Mouse (Mus musculus) kidney, embryonic 14.5 days (tissue): Measurements from ENCODE around the gene Carns1. TPM values are rescaled to one million over a fixed set of nuclear protein-coding genes. Genes with fewer than 3 reads are reported as not detected.
A peak's percentile ranks its signal among the peaks of the same experiment; 100 is the strongest.

ENCODE experiments used
- ATAC-seq: fragments of 200-750 bp; cut with Nextera tagmentation; 2 replicates; pipeline ENCODE4 v1.8.0; 2017; ENCODE audit warnings: moderate number of reproducible peaks, mild to moderate bottlenecking, moderate TSS enrichment, moderate library complexity; ENCODE audit not compliant: low FRiP score, low TSS enrichment
- H3K27ac ChIP-seq: fragments of 300-500 bp; sonication (generic); 2 replicates; pipeline ENCODE4 v1.5.1; 2014; ENCODE audit warnings: low read depth, mild to moderate bottlenecking, low read length, moderate library complexity, mixed read lengths
- H3K27me3 ChIP-seq: fragments of 300-500 bp; sonication (generic); 2 replicates; pipeline ENCODE4 v1.6.1; 2014; ENCODE audit warnings: mild to moderate bottlenecking, low read length; ENCODE audit not compliant: control insufficient read depth, insufficient read depth
- H3K36me3 ChIP-seq: fragments of 300-500 bp; sonication (generic); 2 replicates; pipeline ENCODE4 v1.6.1; 2014; ENCODE audit warnings: low read length, mixed read lengths; ENCODE audit not compliant: control insufficient read depth, insufficient read depth
- H3K4me1 ChIP-seq: fragments of 300-500 bp; sonication (generic); 2 replicates; pipeline ENCODE4 v1.6.1; 2014; ENCODE audit warnings: low read length, mixed read lengths; ENCODE audit not compliant: control insufficient read depth, insufficient read depth
- H3K4me2 ChIP-seq: fragments of 300-500 bp; sonication (generic); replicated peaks from 2 replicates; pipeline ENCODE4 v1.6.1; 2014; ENCODE audit warnings: low read depth, mild to moderate bottlenecking, low read length
- H3K4me3 ChIP-seq: fragments of 300-500 bp; sonication (generic); 2 replicates; pipeline ENCODE4 v1.5.1; 2014; ENCODE audit warnings: mild to moderate bottlenecking, low read length
- H3K9ac ChIP-seq: fragments of 300-500 bp; sonication (generic); 2 replicates; pipeline ENCODE4 v1.6.1; 2014; ENCODE audit warnings: low read depth, mild to moderate bottlenecking, low read length, moderate library complexity
- H3K9me3 ChIP-seq: fragments of 300-500 bp; sonication (generic); 2 replicates; pipeline ENCODE4 v1.6.1; 2016; ENCODE audit warnings: low read length; ENCODE audit not compliant: control insufficient read depth
- WGBS: fragments of 180-500 bp; shearing (Covaris S2); extraction: QIAGEN DNeasy Blood & Tissue Kit; methylation state at CpG from one replicate; pipeline ENCODE4 v1.1.7; 2014; 5-methylcytosine and 5-hydroxymethylcytosine counted together
- polyA plus RNA-seq: library from polyadenylated mRNA; unstranded; fragments of >200 nt; fragmentation: Nextera tagmentation; extraction: Ambion mirVana; gene quantifications from 2 replicates; pipeline ENCODE4 v1.2.1, GENCODE M21; 2014

The Carns1 gene
- polyA plus RNA-seq: 1.7 and 1.9 TPM in 2 replicates

- Histone ChIP-seq H3K4me1 (peaks cover 14% of the 10 kb centered on the region), H3K4me3 (0 out of 2 replicates have a peak within 1 kb of the TSS, but pooled peaks have one; percentile 8), H3K27me3 (0 out of 2 replicates have a peak, but pooled peaks cover 3% of the 10 kb centered on the region), H3K9me3 (no peaks in the 10 kb centered on the region), H3K27ac (no peak within 1 kb of the TSS), H3K4me2 (peak within 1 kb of the TSS; percentile 41), H3K36me3 (no peaks in the 10 kb centered on the region), H3K9ac (peak within 1 kb of the TSS; percentile 32; the same call in 1 of the 2 replicates)
- peak; percentile 44; the same call in 1 of the 2 replicates for ATAC-seq
- 5% methylated on average over 11 of the region's 11 CpGs for WGBS
Observed at GRCm38 (mm10) chr19:4175368-4175947, at the start of gene Carns1. Gene Carns1 (minus strand): TSS chr19:4175479.

- Histone ChIP-seq H3K9ac (no peak overlapping the region), H3K36me3 (peaks cover 5% of the 10 kb centered on the region; the same call in 1 of the 2 replicates)
- ATAC-seq: no peak
Observed at GRCm38 (mm10) chr19:4222165-4222564, 46.9 kb upstream of the Carns1 start.

GRCm38 (mm10) chr19:4220957-4221743 lies 45.9 kb upstream of the Carns1 start:
- WGBS: 20% methylated on average over 14 of the region's 14 CpGs
- Histone ChIP-seq H3K4me1 (peaks cover 42% of the 10 kb centered on the region), H3K4me3 (no peak overlapping the region), H3K9ac (no peak overlapping the region; the same call in 1 of the 2 replicates), H3K9me3 (no peaks in the 10 kb centered on the region), H3K4me2 (peak overlapping the region; percentile 24; the same call in 1 of the 2 replicates), H3K27ac (peak overlapping the region; percentile 61; the same call in 1 of the 2 replicates), H3K27me3 (no peaks in the 10 kb centered on the region), H3K36me3 (peaks cover 5% of the 10 kb centered on the region; the same call in 1 of the 2 replicates)
- peak; percentile 9; the same call in 1 of the 2 replicates for ATAC-seq

More at GRCm38 (mm10) chr19:4222165-4222564, 46.9 kb upstream of the Carns1 start:
- WGBS: 59% methylated on average over 11 of the region's 11 CpGs
- Histone ChIP-seq H3K4me1 (peaks cover 32% of the 10 kb centered on the region), H3K4me3 (no peak overlapping the region), H3K4me2 (no peak overlapping the region), H3K27me3 (no peaks in the 10 kb centered on the region), H3K9me3 (no peaks in the 10 kb centered on the region), H3K27ac (peak overlapping the region; percentile 47; the same call in 1 of the 2 replicates)

GRCm38 (mm10) chr19:4220416-4220815 lies 45.1 kb upstream of the Carns1 start:
- Histone ChIP-seq H3K4me1 (peaks cover 48% of the 10 kb centered on the region), H3K36me3 (peaks cover 5% of the 10 kb centered on the region; the same call in 1 of the 2 replicates), H3K9me3 (no peaks in the 10 kb centered on the region), H3K4me3 (no peak overlapping the region), H3K9ac (0 out of 2 replicates have a peak overlapping the region, but pooled peaks have one; percentile 14), H3K4me2 (no peak overlapping the region; the same call in 1 of the 2 replicates), H3K27me3 (no peaks in the 10 kb centered on the region), H3K27ac (0 out of 2 replicates have a peak overlapping the region, but pooled peaks have one; percentile 61)
- no peak; the same call in 1 of the 2 replicates for ATAC-seq
- WGBS: 55% methylated on average over 2 of the region's 4 CpGs

- no peak overlapping the region for H3K9ac ChIP-seq
- H3K9me3 ChIP-seq: no peaks in the 10 kb centered on the region
- no peak for ATAC-seq
- no peak overlapping the region for H3K27ac ChIP-seq
- no peak overlapping the region for H3K4me3 ChIP-seq
- 88% methylated on average over 6 of the region's 6 CpGs for WGBS
- H3K36me3 ChIP-seq: peaks cover 5% of the 10 kb centered on the region; the same call in 1 of the 2 replicates
- no peaks in the 10 kb centered on the region for H3K27me3 ChIP-seq
- no peak overlapping the region for H3K4me2 ChIP-seq
- H3K4me1 ChIP-seq: peaks cover 51% of the 10 kb centered on the region
Observed at GRCm38 (mm10) chr19:4219943-4220342, 44.7 kb upstream of the Carns1 start.

GRCm38 (mm10) chr19:4218784-4219183 lies 43.5 kb upstream of the Carns1 start:
- ATAC-seq: no peak
- Histone ChIP-seq H3K4me2 (no peak overlapping the region), H3K27me3 (no peaks in the 10 kb centered on the region), H3K36me3 (peaks cover 5% of the 10 kb centered on the region; the same call in 1 of the 2 replicates), H3K4me1 (peaks cover 58% of the 10 kb centered on the region), H3K9me3 (no peaks in the 10 kb centered on the region), H3K27ac (no peak overlapping the region), H3K9ac (no peak overlapping the region), H3K4me3 (no peak overlapping the region)
- WGBS: 77% methylated on average over 1 of the region's 1 CpGs

- 82% methylated on average over 11 of the region's 11 CpGs for WGBS
- H3K36me3 ChIP-seq: peaks cover 5% of the 10 kb centered on the region; the same call in 1 of the 2 replicates
- no peaks in the 10 kb centered on the region for H3K9me3 ChIP-seq
- no peaks in the 10 kb centered on the region for H3K27me3 ChIP-seq
- no peak overlapping the region for H3K27ac ChIP-seq
- H3K4me2 ChIP-seq: no peak overlapping the region
- H3K4me1 ChIP-seq: peaks cover 63% of the 10 kb centered on the region
- no peak overlapping the region for H3K4me3 ChIP-seq
- no peak for ATAC-seq
- H3K9ac ChIP-seq: no peak overlapping the region
Observed at GRCm38 (mm10) chr19:4218293-4218692, 43.0 kb upstream of the Carns1 start.

- WGBS: 58% methylated on average over 3 of the region's 3 CpGs
Observed at GRCm38 (mm10) chr19:4217855-4218254, 42.6 kb upstream of the Carns1 start.

More at GRCm38 (mm10) chr19:4217855-4218254, 42.6 kb upstream of the Carns1 start:
- Histone ChIP-seq H3K4me3 (no peak overlapping the region), H3K36me3 (peaks cover 5% of the 10 kb centered on the region; the same call in 1 of the 2 replicates), H3K9ac (no peak overlapping the region), H3K27me3 (no peaks in the 10 kb centered on the region), H3K9me3 (no peaks in the 10 kb centered on the region), H3K4me1 (peaks cover 67% of the 10 kb centered on the region), H3K4me2 (no peak overlapping the region), H3K27ac (no peak overlapping the region)
- no peak for ATAC-seq
